Mouse (Mus musculus): Measurements from ENCODE around the gene Sspn.

DNA sequence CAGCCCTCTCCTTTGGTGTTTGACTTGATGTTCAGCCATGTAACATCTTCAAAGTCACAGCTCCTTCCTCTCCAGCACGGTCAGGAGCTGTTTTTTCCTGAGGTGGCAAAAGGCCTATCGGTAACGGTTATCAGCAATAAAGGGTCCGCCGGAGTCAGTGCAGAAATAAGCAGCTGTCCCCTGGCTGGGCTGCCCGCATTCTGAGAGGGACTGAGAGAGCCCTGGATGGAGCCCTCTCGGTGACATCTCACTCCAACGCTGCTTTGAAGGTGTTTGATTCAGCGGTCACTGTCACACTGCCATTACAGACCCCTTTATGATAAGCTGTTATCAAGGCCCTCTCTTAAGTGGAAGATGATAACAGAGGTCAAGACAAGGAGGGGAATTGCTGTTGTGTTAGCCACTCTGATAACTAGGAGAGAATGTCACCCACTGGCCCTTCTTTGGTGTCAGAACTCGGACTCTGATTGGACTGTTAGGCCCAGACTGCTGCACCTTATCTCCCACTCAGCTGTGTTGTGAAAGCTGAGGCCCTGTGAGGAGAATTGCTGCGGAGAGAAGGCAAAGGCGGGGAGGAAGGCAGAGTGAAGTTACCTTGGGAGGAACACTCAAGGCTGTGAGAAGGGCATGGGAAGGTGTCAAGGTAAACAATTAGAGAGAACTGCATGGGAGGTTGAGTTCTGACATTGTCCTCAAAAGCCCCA lies 11.0 kb downstream of the Sspn start:
- TF ChIP-seq CTCF (conservative IDR thresholded peaks at IDR 0.05 in 1 of 2, IDR thresholded peaks at IDR 0.05 in 1 of 2; ENCODE audit: low read depth in 2 of 2, low read length in 2 of 2) (no peak), RAD21 (IDR thresholded peaks at IDR 0.05; ENCODE audit: low read depth, low read length) (no peak), MXI1 (IDR thresholded peaks at IDR 0.05; ENCODE audit: low read depth, low read length) (no peak), ZMIZ1 (IDR thresholded peaks at IDR 0.05; ENCODE audit: low read depth, low read length) (no peak), PAX5 (IDR thresholded peaks at IDR 0.05; ENCODE audit: low read length) (no peak), POLR2A (IDR thresholded peaks at IDR 0.05; ENCODE audit: low read depth, low read length) (no peak), TCF12 (IDR thresholded peaks at IDR 0.05; ENCODE audit: low read depth, low read length) (no peak), GABPA (IDR thresholded peaks at IDR 0.05; ENCODE audit: insufficient replicate concordance, low read depth, low read length) (no peak), MYC (IDR thresholded peaks at IDR 0.05; ENCODE audit: low read depth, low read length) (no peak)

All from CH12.LX (cell line).